Mouse (Mus musculus) cerebellum, adult 11-12 months (tissue): Measurements from ENCODE around the gene Cdk5r2.

Experiments
- DNase-seq: peaks from one replicate; pipeline ENCODE4 v3.0.0; 2022

Gene Cdk5r2

DNA sequence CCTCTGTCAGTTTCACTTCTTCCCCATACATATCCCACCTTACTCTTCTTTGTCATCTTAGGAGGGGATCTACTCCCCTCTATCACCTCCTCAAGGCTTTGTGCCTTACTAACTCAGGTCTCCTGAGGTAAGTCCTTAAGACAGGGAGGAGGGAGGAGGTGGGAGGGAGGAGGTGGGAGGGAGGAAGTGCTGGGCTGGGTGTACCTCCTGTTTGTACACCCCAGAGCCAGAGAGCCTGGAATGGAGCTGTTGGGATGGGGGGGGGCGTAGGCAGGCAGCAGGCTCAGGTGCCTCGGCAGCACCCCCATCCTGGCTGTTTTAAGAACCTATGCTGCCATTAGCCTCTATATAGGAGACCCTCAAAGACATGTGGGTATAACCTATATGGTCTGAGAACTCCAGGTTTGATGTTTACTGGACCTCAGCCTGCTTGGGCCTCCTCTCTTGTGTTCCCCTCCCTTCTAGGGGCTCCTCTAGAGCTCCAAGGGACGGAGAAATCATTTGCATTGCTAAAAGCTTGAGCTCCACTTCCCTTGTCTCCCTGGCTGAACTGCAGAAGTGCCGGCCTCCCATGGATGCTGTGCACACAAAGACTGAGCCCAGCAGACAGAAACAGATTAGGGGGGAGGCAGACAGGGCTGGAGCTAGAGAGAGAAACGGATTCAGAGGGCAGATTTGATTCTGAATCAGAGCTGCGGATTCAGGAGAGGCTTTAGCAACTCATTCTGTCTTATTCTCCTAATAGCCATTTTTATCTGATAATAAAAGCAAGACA lies 3.5 kb upstream of the Cdk5r2 start:
- no peak for DNase-seq

DNA sequence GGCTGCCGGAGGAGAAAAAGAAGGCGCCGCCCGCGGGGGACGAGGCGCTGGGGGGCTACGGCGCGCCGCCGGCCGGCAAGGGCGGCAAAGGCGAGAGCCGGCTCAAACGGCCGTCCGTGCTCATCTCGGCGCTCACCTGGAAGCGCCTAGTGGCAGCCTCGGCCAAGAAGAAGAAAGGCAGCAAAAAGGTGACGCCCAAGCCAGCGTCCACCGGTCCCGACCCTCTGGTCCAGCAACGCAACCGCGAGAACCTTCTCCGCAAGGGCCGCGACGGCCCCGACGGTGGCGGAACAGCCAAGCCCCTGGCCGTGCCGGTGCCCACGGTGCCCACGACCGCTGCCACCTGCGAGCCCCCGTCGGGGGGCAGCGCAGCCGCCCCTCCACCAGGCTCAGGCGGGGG lies 422 bp downstream of the Cdk5r2 start:
- no peak for DNase-seq

DNA sequence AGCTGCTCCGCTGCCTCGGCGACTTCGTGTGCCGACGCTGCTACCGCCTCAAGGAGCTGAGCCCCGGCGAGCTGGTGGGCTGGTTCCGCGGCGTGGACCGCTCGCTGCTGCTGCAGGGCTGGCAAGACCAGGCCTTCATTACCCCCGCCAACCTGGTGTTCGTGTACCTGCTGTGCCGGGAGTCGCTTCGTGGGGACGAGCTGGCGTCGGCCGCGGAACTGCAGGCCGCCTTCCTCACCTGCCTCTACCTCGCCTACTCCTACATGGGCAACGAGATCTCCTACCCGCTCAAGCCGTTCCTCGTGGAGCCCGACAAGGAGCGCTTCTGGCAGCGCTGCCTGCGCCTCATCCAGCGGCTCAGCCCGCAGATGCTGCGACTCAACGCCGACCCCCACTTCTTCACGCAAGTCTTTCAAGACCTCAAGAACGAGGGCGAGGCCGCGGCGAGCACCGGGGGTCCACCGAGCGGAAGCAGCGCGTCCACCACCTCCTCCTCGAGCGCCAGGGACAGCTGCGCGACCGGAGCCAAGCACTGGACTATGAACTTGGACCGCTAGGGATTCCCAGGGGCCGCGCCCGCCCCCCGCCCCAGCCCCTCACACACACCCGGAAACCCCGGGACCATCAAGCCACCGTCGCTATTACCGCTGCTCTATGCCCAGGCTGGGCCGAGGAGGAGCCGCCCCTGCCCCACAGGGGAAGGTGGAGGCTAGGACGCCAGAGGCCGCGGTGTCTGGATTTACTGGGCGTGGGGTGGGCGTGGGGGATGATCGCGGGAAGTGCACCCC lies 1.1 kb downstream of the Cdk5r2 start:
- DNase-seq: peak; percentile 67

DNA sequence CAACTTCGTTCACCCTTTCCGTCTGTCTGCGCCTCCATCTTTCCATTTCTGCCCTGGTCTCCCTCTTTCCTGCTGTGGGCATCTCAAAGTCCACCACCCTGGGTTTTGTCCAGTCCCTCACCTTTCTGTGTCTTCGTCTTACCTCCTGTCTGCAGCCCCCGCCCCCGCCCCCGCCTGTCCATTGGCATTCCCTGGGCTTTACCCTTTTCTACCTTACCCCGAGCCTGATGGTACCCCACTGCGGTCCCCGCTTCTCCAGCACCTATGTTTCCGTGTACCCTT lies 1.6 kb downstream of the Cdk5r2 start:
- DNase-seq: peak; percentile 50

DNA sequence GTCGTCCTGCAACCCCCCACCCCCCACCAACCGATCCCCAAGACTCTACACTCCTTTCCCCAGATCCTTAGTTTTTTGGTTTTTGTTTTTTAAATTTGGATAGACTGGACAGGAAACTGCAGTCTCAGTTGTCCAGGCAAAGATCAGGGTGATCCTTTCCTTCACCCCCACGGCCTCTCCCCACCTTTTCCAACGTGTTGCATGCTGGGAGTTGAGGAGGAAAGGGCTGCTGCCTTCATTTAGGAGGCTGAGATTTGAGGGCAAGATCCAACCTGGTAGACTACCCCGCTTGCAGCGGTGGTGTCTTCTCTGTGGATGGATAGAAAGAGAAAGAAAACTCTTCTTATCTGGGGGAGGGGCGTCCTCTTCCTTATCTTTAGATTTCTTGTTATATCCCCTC lies 2.1 kb downstream of the Cdk5r2 start:
- DNase-seq: peak; percentile 55

DNA sequence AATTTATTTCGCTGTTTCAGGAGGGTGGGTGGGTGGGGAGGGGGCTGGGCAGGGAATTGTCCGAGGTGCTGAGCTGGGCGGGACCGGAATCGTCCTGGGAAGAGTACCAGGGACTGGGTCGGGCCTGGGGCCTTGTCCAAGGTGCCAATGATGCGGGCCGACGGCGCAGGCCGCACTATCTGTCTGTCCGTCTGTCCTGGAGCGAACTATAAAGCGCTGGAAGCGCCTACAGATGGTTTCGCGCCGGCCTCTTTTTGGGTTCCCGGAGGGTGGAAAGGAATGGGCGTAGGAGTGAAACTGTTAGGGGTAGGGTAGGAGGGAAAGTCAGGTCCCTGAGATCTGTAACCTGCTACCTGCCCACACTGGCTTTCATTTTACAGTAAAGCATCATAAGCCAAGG lies 2.5 kb downstream of the Cdk5r2 start:
- DNase-seq: peak; percentile 52

DNA sequence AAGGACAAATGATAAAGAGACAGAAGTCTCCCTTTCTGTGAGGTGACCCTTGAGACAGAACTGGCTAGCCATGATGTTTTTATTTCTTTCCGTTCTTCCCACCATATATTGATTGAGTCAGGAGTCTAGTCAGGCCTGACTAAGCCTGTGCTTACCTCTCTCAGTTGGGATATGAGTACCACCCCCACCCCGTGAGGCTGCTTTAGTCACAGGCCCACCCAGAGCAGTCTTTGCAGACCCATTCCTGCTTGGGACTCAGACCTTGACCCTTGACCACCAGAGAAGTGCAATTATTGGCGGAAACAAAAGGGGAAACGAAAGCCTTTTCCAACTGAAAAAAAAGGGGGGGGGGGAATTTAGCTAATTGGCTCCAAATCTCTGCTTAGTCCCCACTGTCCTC lies 2.9 kb downstream of the Cdk5r2 start:
- DNase-seq: peak; percentile 47

DNA sequence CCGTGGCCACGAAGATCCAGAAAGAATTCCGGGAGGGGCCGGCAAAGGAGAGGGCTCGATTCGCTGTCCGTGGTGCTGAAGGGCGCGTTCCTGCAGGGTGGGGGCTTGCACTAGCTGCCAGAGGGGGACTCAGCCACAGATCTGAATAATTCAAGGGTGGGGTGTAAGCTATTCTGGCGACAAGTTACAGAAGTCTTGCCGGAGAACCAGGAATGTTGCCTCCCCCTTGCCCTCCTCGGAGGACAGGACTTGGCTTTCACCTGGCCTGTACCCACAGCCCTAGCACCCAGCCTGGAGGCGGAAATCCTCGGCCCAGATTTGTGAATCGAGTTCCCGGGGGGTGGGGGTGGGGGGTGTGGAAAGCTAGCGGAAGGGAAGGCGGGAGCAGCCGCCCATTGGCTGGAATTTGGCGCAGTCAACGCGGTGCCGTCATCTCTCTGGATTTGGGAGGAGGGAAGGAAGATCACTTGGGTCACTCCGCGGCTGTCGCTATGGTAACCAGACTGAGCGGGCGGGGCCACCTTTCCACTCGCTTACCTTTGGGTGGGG lies 3.5 kb downstream of the Cdk5r2 start:
- peak; percentile 97 for DNase-seq

DNA sequence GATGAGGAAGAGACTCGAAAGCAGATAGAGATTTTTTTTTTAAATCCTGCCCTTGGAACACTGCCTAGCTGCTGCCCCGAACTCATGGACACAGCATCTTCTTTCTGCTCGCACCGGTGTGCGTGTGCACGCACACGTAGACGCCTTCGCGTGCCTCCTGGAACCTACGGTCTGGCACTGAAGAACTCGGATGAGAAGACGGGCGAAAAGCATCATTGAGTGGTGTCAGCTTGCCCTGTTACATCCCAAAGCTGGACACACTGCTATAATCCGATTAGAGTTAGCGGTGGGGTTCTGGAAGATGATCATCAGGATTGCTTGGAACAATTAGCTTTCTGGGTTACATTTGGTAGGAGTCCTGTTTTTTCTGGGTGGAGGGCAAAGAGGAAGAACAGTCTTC lies 4.1 kb downstream of the Cdk5r2 start:
- DNase-seq: no peak

DNA sequence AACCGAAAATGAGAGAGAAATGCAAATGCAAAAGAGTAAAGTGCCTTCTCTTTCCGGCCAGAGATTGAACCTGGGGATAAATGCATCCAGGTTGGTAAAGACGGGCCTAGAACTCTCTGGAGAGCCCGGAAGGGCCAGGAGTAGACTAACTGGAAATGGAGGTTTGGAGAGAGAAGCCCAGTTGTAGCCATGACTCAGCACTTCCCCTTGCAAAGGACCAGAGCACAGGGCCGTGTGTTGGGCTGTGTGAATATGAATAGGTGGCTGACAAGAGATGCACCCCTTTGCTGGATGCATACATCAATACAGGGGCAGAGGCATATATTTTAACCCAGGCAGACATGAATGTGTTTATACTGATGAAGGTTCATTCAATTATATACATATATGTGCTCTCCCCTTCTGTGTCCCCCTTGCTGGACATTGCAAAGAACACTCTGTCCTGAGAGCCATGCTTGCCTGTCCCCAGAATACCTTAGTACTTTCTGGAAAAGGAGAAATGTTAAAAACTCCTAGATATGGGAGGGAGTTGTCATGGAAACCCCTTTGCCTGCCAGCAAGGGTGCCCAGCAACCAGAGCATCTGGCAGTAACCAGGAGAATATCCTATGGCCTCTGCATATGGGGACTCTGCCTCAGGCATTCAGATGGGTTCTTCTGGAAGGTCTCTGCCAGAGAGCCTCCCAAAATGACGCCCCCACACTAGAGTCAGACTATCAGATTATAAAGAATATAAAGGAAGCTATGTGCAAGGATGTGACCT lies 4.7 kb downstream of the Cdk5r2 start:
- peak; percentile 36 for DNase-seq

DNA sequence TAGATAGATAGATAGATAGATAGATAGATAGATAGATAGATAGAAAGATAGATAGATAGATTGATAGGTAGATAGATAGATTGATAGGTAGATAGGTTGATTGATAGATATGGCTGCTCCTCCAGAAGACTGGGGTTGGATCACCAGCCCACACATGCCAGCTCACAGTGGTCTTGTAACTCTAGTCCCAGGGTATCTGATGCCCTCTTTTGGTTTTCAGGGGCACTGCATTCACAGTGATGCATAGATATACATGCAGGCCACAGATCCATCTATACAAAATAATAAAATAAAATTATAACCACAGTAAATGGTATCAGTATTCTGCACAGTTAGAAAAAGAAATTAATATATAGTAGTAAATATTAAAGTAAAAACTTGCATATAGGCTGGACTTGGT lies 7.0 kb downstream of the Cdk5r2 start:
- DNase-seq: no peak

DNA sequence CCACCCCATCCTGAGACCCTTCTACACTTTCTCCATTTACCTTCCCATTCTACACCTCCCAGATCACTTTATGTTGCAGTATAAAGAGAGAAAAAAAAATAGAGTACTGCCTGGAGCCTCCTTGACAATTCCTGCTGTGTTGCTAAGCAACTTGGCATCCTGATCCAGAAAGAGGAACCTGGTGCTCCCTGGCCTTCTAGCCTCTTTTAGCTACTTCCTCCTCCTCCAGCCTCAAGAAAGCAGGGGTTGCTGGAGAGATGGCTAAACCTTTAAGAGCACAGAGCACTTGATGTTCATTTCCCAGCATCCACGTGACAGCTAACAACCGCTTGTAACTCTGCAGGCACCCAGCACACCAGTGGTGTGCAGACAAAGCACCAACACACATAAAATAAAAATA lies 17.5 kb downstream of the Cdk5r2 start:
- no peak for DNase-seq

DNA sequence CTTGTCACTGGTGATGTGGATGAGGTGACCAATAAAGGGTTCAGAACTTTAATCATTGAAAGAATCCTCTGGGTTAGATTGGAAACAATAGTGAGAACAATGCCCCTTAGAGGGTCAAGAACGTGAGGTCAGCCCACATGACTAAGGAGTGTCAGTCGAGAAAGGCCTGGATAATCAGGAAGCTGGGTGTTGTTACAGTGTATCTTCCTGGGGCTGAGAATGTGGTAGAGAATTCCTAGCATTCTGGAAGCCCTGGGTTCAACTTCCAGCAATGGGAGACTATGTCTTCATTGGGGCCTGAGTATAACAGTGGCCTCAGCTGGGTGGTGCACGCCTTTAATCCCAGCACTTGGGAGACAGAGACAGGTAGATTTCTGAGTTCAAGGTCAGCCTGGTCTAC lies 22.5 kb downstream of the Cdk5r2 start:
- no peak for DNase-seq

DNA sequence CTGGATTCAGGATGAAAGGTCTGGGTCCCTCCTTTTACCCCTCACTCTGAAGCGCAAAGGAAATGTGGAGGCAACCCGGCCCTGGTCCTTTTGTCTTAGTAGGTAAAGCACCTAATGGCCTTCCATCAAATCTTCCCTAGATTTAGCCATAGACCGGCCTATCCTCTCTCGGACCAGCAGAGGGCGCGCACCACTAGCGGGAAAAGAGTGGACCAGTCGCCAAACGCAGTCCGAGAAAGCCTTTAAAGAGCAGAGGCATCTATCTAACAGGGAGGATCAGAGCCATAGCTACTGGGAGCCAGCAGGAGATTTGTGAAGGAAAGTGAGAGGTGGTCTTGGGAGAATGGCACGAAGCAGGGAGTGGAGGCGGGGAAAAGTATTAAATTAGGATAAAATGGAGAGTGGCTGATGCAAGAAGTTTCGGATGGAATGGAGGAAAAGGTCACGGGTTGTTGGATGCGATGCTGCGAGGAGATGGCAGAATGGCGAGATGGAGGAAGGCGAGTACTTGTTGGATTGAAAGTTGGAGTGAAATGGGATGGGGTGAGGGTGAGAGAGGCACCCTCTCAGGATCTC lies 26.1 kb downstream of the Cdk5r2 start:
- peak; percentile 65 for DNase-seq

DNA sequence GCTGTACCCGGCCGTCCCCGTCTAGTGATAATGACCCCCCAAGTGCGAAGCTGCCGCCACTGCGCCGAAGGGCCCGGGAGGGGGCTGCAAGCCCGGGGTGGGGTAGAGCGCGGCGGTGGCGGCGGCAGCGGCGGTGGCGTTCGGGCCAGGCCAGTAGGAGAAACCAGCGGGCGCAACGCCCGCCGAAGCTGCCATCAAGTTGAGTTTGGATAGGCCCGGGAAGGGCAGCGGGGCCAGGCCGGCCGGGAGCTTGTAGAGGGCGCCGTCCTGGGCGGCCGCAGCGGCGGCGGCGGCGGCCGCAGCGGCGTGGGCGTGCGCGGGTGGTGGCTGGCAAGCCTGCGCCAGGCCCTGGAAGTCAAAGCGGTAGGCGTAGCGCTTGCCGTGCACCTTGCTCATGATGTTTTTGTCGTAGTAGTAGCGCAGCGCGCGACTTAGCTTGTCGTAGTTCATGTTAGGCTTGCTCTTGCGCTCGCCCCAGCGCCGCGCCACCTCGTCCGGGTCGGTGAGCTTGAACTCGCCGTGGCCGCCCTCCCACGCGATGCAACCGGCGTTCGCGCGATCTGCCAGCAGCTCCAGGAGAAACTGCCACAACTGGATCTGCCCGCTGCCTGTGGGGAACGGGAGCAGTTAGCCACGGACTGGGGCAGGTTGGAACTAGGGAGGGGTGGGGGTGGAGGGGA lies 27.5 kb downstream of the Cdk5r2 start:
- DNase-seq: peak; percentile 16

DNA sequence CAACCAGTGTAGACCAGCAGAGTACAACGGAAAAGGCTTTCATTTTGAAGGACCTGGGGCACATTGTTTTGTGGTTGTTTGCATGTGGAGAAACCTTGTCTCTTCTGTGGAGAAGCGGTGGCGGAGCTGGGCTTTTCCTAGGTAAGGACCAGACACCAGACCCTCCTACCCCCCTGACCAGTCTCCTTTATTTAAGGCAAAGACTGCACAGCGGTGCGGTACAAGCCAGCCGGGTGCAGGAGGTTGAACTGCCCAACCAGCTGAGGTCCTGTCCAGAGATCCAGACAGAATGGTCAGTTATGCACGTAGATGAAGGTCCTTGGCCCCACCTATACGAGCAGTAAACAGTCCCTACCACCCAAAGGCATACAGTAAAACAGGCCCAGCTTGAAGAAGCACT lies 28.1 kb downstream of the Cdk5r2 start:
- DNase-seq: no peak

DNA sequence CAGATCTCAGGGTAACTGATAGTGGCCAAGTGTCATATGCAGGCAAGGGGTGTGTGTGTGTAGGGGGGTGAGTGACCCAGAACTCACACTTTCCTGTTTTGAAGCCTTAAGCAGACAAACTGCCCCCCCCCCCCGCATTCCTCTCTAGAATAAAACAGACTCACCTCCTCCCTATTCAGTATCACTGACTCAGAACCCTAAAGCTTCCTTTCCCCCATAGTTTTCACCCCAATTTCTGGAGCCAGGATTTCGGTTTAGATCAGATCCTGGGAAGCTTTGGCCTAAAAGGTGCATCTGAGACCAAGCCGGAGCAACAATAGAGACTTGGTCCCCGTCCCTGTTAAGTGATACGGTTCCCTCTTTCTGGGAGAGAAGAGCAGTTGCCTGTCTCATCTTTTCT lies 28.7 kb downstream of the Cdk5r2 start:
- no peak for DNase-seq

DNA sequence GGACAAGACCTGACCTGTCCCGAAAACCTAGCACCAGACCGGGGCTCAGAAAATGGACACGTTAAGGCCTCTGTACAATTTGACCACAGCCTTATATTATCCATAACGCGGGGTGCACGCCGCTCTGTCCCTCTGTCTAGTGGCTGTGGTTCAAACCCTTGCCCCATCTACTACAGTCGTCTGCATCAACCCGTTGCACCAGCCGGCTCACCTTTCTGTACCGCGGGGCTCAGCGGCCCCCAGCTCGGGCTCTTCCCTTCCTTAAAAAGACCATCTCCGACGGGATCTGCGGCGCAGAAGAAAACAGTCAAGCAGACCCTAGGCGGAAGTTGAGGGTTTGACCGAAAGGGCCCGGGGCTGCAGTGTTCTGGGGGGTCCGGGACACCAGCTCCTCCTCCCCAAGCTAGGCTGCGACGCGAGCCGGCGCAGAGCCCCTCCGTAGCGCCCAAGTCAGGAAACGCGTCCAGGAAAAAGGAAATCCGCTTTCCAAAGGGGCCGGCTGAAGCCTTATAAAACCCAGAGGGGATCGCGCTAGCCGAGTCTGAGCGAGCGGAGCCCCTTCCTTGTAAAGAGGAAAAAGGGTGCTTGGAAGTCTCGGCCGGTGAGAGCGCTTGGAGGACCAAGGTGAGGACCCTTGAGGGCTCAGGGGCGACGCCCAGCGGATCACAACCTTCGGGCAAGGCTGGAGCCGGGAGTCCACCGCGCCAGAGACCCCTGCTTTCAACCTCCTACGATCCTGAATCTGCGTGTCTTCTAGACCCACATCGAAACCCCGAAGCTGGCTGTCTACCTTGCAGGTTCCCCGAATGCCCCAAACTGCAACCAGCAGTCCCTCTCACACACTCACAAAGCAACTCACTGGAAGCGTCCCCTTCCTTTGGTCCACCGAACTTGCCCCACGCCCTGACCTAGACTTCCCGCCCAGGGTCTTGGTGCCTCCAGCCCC lies 29.7 kb downstream of the Cdk5r2 start:
- no peak for DNase-seq

DNA sequence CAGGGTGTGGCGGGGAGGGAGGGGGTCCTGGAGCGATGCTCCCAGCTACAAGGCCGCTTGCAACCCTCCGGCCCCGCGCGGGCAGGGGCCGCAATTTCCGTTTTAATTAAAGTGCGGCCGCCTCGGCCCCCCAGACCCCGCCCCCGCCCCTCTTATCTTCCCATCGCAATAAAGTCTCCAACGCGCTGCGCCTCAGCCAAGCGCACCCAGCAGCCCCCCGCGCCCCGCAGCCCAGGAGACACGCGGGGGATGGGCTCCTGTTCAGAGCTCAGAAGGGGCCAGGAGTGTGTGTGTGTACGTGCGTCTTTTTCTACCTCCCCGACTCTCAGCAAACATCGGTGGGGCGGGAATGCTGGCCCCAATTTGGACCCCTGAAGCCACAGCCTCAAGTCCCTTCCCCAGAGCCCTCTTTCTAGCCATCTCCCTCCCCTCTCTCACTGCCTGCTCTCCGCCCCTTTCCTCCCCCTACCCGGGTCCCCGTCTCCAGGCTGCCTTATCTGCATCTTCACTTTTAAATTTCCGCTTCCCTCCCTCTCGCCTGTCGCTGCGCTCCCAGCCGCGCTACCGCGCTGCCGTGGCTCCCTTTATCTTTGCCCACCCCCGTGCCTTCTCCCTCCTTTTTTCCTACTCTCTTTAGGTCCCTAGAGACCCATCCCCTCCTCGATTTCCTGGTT lies 30.8 kb downstream of the Cdk5r2 start, which contains the start of gene Fev:
Gene Fev, minus strand, starts transcription at position 51 of the 674 bp plus-strand sequence.
- no peak for DNase-seq

DNA sequence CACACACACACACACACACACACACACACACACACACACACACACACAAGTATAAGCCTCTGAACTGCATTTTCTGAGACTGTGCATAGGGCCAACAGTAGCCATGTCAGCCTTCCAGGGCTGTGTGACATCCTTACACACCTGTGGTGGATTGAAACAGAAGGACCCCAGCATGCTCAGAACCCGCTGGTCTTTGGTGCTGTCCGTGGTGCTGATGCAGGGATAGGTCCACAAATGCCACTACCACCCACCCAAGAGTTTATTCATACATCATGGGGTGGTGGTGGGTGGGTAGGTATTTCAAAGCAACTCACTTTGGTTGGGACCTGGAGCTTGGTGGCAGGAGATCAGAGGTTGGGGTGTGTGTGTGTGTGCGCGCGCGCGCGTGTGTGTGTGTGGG lies 36.8 kb downstream of the Cdk5r2 start:
- DNase-seq: no peak
